In the genomic region with DNA sequence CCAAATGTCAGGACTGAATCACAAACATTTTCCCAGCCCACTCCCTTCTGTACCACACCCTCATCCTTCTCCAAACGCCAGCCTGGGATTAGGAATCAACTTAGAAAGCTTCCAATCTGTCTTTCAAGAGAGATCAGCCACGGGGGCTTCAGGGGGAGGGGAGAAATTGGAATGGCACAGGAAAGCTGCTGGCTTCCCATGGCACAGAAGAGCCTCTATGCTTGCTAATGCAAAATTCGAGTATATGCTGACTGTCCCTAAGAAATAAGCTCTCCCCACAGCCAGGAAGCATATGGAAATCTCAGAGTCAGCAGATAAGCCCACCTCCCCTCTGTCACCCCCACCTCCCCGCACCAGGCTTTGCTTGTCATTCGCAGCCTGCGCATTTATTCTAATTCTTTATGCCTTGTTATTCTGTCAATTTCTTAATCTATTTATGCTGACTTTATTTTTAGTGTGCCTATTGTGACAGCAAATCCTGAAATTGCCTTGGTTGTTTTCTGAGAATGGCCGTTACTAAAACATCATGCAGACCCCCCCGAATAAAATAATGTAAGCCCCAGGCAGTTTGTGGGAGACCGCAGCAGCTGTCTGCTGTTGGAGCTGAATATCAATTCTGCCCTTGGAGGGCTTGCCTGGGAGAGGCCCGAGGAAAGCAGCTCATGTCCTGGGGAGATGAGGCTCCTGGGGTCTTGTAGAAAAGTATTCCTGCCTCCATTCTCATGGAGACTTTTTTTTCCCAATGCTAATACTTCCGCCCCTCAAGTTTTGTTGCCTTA, we compare ENCODE assay signal across 11 mouse cellular contexts. TPM values are rescaled to one million over a fixed set of nuclear protein-coding genes. Genes with fewer than 3 reads are reported as not detected.
A peak's percentile ranks its signal among the peaks of the same experiment; 100 is the strongest.
DNase-seq lines count a peak whose midpoint lies in the region; ATAC-seq and TF ChIP-seq lines count a peak whose summit lies in the region.
"Had no signal": no experiment of that assay in that cellular context is flagged by ENCODE, and none has a peak within 500 bp of the region (broad histone marks: within the 10 kb centered on the region; RNA-seq: fewer than 3 reads in every experiment).

No protein-coding gene starts in this region.

- no peaks in the 10 kb centered on the region for H3K36me3 ChIP-seq in hindbrain, embryonic 12.5 days
- no peaks in the 10 kb centered on the region for H3K36me3 ChIP-seq in hindbrain, embryonic 10.5 days
- H3K36me3 ChIP-seq in neural tube, embryonic 15.5 days: no peaks in the 10 kb centered on the region
- no peaks in the 10 kb centered on the region for H3K36me3 ChIP-seq in heart, embryonic 11.5 days (ENCODE audit: control insufficient read depth, insufficient read depth, low read length)
- H3K36me3 ChIP-seq: liver, embryonic 15.5 days had no signal

- no peak overlapping the region for H3K4me2 ChIP-seq in hindbrain, embryonic 12.5 days (replicated peaks)
- H3K4me2 ChIP-seq in neural tube, embryonic 15.5 days: no peak overlapping the region
- H3K4me2 ChIP-seq in heart, embryonic 11.5 days: no peak overlapping the region
- H3K4me2 ChIP-seq: liver, embryonic 15.5 days had no signal

- peaks cover 13% of the 10 kb centered on the region; the same call in 1 of the 2 replicates for H3K4me1 ChIP-seq in hindbrain, embryonic 12.5 days
- peaks cover 9% of the 10 kb centered on the region for H3K4me1 ChIP-seq in hindbrain, embryonic 10.5 days (replicated peaks)
- H3K4me1 ChIP-seq in neural tube, embryonic 15.5 days: peaks cover 20% of the 10 kb centered on the region
- 0 out of 2 replicates have a peak, but pooled peaks cover 2% of the 10 kb centered on the region for H3K4me1 ChIP-seq in heart, embryonic 11.5 days (ENCODE audit: control insufficient read depth, insufficient read depth, low read length)

- H3K27ac ChIP-seq in hindbrain, embryonic 12.5 days: 0 out of 2 replicates have a peak overlapping the region, but pooled peaks have one; percentile 23
- no peak overlapping the region for H3K27ac ChIP-seq in hindbrain, embryonic 10.5 days
- H3K27ac ChIP-seq in layer of hippocampus, adult 2 months: peak overlapping the region; percentile 79
- 0 out of 2 replicates have a peak overlapping the region, but pooled peaks have one; percentile 6 for H3K27ac ChIP-seq in neural tube, embryonic 15.5 days (replicated peaks)
- no peak overlapping the region for H3K27ac ChIP-seq in heart, embryonic 11.5 days (ENCODE audit: low read depth, low read length)
- H3K27ac ChIP-seq: liver, embryonic 15.5 days had no signal

- no peaks in the 10 kb centered on the region for H3K9me3 ChIP-seq in hindbrain, embryonic 12.5 days (replicated peaks)
- no peaks in the 10 kb centered on the region for H3K9me3 ChIP-seq in hindbrain, embryonic 10.5 days
- H3K9me3 ChIP-seq in neural tube, embryonic 15.5 days (replicated peaks): no peaks in the 10 kb centered on the region
- no peaks in the 10 kb centered on the region for H3K9me3 ChIP-seq in heart, embryonic 11.5 days (replicated peaks; ENCODE audit: control insufficient read depth, low read length)
- H3K9me3 ChIP-seq: liver, embryonic 15.5 days had no signal

- DNase-seq in hindbrain, embryonic 10.5 days (ENCODE audit: low spot score): no peak
- peak; percentile 32 for DNase-seq in right cerebral cortex, adult 18-20 months
- DNase-seq in right cerebral cortex, postnatal 36 days (ENCODE audit: low spot score in 2 of 2): no peak
- peak; percentile 47 to 82 for DNase-seq in layer of hippocampus, adult 2 months (ENCODE audit: low spot score in 2 of 2)
- no peak for DNase-seq in yolk sac, embryonic 10.5 days (ENCODE audit: low spot score)
- DNase-seq: cerebellum, adult 2 months had no signal

- H3K9ac ChIP-seq in hindbrain, embryonic 12.5 days: no peak overlapping the region
- no peak overlapping the region for H3K9ac ChIP-seq in neural tube, embryonic 15.5 days (replicated peaks)
- no peak overlapping the region for H3K9ac ChIP-seq in heart, embryonic 11.5 days (ENCODE audit: low read depth, low read length)
- H3K9ac ChIP-seq: liver, embryonic 15.5 days had no signal

- WGBS in hindbrain, embryonic 12.5 days: 25% methylated on average over 11 of the region's 11 CpGs
- 35% methylated on average over 11 of the region's 11 CpGs for WGBS in hindbrain, embryonic 10.5 days
- 18% methylated on average over 11 of the region's 11 CpGs for WGBS in neural tube, embryonic 15.5 days
- WGBS in heart, embryonic 11.5 days (ENCODE audit: insufficient replicate concordance): 35% methylated on average over 11 of the region's 11 CpGs

- ATAC-seq in hindbrain, embryonic 12.5 days (ENCODE audit: low FRiP score): peak; percentile 71; the same call in 1 of the 2 replicates
- ATAC-seq in neural tube, embryonic 15.5 days (ENCODE audit: low FRiP score): 0 out of 2 replicates have a peak, but pooled peaks have one; percentile 24
- ATAC-seq in heart, embryonic 11.5 days (replicated peaks; ENCODE audit: insufficient number of reproducible peaks, low FRiP score, low TSS enrichment): no peak

- no peaks in the 10 kb centered on the region for H3K27me3 ChIP-seq in hindbrain, embryonic 12.5 days
- no peaks in the 10 kb centered on the region for H3K27me3 ChIP-seq in hindbrain, embryonic 10.5 days (ENCODE audit: insufficient read depth, poor library complexity, severe bottlenecking)
- 0 out of 2 replicates have a peak, but pooled peaks cover 2% of the 10 kb centered on the region for H3K27me3 ChIP-seq in neural tube, embryonic 15.5 days (replicated peaks)
- H3K27me3 ChIP-seq in heart, embryonic 11.5 days (ENCODE audit: control insufficient read depth, insufficient read depth, low read length): 0 out of 2 replicates have a peak, but pooled peaks cover 2% of the 10 kb centered on the region
- H3K27me3 ChIP-seq: liver, embryonic 15.5 days had no signal

- no peak overlapping the region for H3K4me3 ChIP-seq in hindbrain, embryonic 12.5 days
- H3K4me3 ChIP-seq in hindbrain, embryonic 10.5 days: no peak overlapping the region
- H3K4me3 ChIP-seq in layer of hippocampus, adult 2 months: no peak overlapping the region
- H3K4me3 ChIP-seq in neural tube, embryonic 15.5 days (replicated peaks): no peak overlapping the region
- H3K4me3 ChIP-seq in heart, embryonic 11.5 days (ENCODE audit: low read depth, low read length): no peak overlapping the region
- H3K4me3 ChIP-seq: liver, embryonic 15.5 days had no signal

- no peak for TF ChIP-seq CTCF in layer of hippocampus, adult 2 months (conservative IDR thresholded peaks at IDR 0.05)

RNA-seq across cellular contexts. Expression of a gene that starts 41.2 kb away (rescaled TPM):
- polyA plus RNA-seq in hindbrain, embryonic 12.5 days (2016; fragmentation: Nextera tagmentation; extraction: Ambion mirVana): not detected in 2 replicates
- 0.14 TPM in 1 of 2 replicates, not detected in the other for polyA plus RNA-seq in hindbrain, embryonic 10.5 days (2016; fragmentation: Nextera tagmentation; extraction: Ambion mirVana)
- total RNA-seq in layer of hippocampus, adult 2 months (2021): 1 to 10 TPM in 1 of 2 experiments, under 1 TPM in 1; 0.81 to 1.3 TPM
- not detected in 2 replicates for polyA plus RNA-seq in neural tube, embryonic 15.5 days (2015; fragmentation: Nextera tagmentation; extraction: Ambion mirVana)
- not detected in 2 replicates for polyA plus RNA-seq in heart, embryonic 11.5 days (2014; fragmentation: Nextera tagmentation; extraction: Ambion mirVana)
- polyA plus RNA-seq: liver, embryonic 15.5 days; stomach, embryonic 16.5 days had no signal

Comparison
In these comparisons a context has a peak if more than half of its experiments do, and no peak if none do; other contexts are left out.
1. H3K27ac ChIP-seq: peak in hindbrain, embryonic 12.5 days (single experiment), layer of hippocampus, adult 2 months (single experiment) and neural tube, embryonic 15.5 days (single experiment); none in hindbrain, embryonic 10.5 days (single experiment) and heart, embryonic 11.5 days (single experiment).
2. DNase-seq: peak in right cerebral cortex, adult 18-20 months (single experiment) and layer of hippocampus, adult 2 months (2 of 2); none in hindbrain, embryonic 10.5 days (single experiment), right cerebral cortex, postnatal 36 days (0 of 2) and yolk sac, embryonic 10.5 days (single experiment).